Mouse (Mus musculus) frontal cortex, postnatal 14 days (tissue): Measurements from ENCODE around the gene Fam131b.

Source experiments
- DNase-seq, 2 experiments: peaks; one replicate each; pipeline ENCODE4 v3.0.0; 2022; ENCODE audit warnings: low spot score in 2 of 2

Gene Fam131b

DNA sequence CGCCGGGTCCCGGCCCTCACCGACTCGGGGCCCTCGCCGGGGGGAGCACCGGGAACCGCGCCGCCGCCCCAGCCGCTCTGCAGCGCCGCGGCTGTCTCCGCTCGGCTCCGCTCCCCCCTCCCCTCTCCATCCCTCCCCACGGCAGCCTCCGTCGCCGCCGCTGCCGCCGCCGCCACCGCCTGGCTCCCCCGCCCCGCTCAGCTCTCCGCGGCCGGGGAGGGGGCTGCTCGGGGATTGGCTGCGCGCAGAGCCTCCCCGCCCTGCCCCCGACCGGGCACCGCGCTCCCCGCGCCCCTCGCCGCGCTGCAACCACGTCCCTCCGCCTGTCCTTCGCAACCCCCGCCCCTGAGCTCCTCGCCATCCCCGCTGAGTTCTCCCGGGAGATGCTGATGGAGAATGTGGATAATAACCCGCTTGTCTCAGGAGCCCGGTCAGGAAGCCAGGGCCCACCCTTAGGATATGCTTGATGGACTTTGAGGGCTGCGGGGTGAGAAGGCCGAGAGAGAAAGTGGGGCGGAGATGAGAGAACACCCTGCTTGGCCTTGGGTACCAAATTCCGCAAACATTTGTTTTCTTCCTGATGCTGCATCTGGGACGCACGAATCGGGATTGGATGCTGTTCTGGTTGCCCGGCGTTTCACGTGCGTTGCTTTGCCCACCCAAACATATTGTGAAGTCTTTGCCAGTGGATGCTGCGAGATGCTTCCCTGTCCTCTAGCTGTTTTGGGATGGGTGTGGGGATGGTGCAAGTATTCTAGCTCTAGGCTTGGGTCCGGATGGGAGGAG is at the start of gene Fam131b:
Fam131b (minus strand) TSS at position 162 of the 786 bp plus-strand sequence.
- peak; percentile 51 to 66 for DNase-seq

DNA sequence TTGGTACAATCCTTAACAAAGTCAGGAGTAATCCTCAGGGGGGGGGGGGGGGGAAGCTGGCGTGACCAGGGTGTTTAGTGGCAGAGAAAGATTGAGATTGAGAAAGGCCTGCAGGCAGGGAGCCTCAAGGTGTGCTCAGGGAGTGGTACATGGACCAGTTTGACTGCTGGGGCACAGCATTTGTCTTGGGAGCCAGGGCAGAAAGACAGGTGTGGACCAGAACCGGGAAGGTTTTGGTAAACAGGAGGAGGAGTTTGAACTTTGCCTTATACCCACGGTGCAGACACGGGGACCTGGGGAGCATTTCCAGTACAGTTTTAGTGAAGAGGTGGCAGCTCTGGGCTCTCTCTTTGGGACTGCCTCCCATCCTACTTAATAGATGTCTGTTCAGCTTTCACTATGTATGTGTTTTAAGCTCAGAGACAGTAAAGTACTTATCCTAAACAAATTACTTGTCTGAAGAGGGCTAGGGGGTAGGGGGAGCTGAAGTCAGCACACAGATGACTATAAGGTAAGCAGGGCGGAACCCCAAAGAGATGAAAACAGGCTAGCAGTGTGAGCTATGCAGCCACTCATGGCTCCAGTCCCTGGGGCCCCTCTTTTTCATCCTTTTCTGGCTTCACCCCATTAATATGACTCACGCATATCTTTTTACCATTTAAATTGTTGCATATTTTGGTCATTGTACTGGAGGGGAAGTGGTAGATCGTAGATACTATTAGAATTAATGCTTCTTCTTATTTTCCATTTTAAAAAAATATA is 49.4 kb upstream of the Fam131b start:
- no peak for DNase-seq

GRCm38 (mm10) chr6:42372816-42373547 is 48.5 kb upstream of the Fam131b start, which contains the start of gene Epha1:
Gene Epha1, minus strand, starts transcription at chr6:42373268.
- DNase-seq: peak in 1 of 2 experiments; percentile 52

DNA sequence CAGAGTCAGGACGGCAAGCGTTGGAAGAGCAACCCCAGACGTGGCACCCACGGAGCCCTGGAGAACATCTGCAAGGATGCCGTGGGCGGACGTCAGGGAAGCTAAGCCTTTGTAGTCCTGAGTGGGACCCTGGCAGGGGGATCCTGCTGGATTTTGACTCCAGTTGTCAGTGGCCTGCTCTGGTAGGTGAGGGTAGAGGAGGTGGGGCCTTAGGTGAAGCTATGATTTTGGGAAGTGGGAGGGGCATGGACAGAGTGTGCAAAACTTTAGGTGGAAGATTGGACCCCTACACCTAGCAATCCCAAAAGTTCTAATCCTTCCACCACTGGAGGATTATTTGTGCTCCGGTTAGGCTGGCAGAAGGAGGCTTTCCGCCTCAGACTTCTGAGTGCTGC is 48.0 kb upstream of the Fam131b start:
- DNase-seq: no peak

- no peak for DNase-seq
Measured at GRCm38 (mm10) chr6:42372001-42372400, 47.6 kb upstream of the Fam131b start.

DNA sequence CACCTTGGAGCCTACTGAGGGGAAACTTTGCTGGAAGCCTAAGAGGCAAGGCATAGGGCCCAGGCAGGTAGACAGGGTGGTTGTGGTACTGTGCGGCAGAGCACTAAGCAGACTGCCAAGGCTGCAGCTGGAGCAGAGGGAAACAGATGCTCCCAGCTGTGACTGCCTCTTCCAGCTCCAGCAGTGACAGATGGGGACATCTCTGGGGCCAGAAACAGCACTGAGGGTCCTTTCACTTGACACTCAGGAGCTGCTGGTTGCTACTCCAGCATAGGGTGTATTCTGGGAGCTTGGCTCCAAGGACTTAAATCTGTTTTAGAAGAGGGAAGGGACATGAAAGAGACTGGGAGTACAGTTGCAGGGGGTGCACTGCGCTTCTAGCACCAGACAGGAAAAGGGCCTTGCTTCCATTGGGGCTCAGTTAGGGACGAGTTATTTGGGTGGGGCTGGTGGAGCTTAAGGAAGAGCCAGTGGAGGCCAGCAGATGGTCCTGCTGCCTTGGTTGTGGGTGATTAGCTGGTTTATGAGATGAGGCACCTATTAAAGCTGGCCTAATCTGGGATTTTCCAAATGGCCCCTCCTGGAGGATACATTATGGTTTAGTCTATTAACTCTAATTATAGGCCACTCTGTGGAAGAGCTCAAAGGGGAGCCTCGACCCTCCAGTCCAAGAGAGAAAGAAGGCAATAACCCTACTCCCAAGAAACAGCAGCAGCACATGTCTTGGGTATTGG is 46.4 kb upstream of the Fam131b start:
- DNase-seq: no peak

GRCm38 (mm10) chr6:42369870-42370269 is 45.4 kb upstream of the Fam131b start:
- no peak for DNase-seq

GRCm38 (mm10) chr6:42365215-42365614 is 40.8 kb upstream of the Fam131b start:
- no peak for DNase-seq

DNA sequence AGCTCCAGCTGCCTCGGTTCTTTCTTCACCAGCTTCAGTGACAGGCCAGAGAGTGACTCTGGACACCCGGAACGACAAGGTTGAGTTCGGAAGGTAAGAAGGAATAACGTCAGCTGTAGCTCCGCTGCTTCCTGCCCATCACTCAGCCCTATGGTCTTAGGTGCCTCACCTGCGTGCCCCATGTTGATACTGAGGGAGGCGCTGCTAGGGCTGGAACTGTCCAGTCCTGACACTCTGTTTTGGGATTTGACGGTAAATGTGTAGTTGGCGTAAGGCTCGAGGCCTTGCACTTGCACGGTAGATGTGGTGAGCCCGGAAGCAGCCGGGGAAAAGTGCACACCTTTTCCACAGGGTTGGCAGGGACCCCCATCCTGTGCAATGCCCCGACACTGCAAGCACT is 40.2 kb upstream of the Fam131b start:
- no peak for DNase-seq

- DNase-seq: no peak
Measured at GRCm38 (mm10) chr6:42364066-42364465, 39.6 kb upstream of the Fam131b start.

DNA sequence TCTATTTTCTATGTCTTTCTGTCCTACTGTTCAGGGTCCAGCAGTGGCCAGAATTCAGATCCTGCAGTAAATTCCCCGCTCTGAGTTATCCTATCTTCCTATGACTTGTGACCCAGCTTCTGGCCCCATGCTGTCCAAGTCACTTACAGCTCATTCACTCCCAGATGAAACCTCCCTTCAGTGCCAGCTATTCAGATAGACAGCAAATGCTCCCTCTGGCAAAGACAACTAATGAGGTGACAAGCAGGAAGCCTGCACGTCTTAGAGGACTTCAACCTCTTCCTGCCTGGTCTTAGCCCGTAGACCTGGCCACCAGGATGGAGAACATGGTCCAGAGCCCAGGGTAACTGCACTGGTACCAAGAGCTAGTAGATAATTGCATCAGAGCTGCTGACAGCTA is 38.5 kb upstream of the Fam131b start:
- no peak for DNase-seq

- DNase-seq: no peak
Measured at GRCm38 (mm10) chr6:42362497-42362896, 38.1 kb upstream of the Fam131b start.

GRCm38 (mm10) chr6:42362074-42362473 is 37.6 kb upstream of the Fam131b start:
- no peak for DNase-seq

DNA sequence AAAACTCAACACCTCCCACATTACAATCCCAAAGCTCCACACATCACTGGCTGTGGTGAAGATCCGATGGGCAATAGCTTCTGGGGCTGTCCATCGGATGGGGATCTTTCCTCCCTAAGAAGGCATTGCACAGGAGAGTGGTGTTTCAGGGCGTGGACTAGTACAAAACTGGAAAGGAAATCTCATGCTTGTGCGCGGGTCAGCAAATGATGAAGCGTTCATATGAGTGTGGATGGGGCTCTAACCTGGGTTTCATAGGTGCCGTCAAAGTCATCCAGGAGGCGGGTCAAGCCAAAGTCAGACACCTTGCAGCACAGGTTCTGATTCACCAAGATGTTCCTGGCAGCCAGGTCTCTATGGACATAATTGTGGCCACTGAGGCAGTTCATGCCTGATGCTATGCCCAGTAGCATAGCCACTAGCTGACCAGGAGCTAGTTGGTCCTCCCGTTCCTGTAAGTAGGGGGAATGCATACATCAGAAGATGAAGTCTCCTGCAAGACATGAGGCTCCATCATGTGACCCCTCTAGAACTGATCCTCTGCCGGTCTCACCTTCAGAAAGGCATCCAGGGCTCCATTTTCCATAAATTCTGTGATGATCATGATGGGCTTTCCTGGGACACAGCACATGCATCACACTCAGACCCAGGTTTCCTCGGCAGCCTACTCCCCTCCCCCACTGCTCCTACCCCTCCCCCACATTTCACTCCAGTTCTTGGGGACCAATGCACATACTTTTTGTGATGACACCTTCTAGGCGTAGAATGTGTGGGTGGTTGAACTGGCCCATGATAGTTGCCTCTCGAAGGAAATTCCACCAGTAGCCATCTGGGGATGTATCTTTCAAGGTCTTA is 36.8 kb upstream of the Fam131b start:
- DNase-seq: no peak

GRCm38 (mm10) chr6:42360231-42360840 is 35.9 kb upstream of the Fam131b start:
- DNase-seq: no peak

GRCm38 (mm10) chr6:42359364-42360147 is 35.1 kb upstream of the Fam131b start:
- no peak for DNase-seq

GRCm38 (mm10) chr6:42358901-42359300 is 34.5 kb upstream of the Fam131b start:
- DNase-seq: no peak

- DNase-seq: no peak
Measured at GRCm38 (mm10) chr6:42357901-42358300, 33.5 kb upstream of the Fam131b start.

DNA sequence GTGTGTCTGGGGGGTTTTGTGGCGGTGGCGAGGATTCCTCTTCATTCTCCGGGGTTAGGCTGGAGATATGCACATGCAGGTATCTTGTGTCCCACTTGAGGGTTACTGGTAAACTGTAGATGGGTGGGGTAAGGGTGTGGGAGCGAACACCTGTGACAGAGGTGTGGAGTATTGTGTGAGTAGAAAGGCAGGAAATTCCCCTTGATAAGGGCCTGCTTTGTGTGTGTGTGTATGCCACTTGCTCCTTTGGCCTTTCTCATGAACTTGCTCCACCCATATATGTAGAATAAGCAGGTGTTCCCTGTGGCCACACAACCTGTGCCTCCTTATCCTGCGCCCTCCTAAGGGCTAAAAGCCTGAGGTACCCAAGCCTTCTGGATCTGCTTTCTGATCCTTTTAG is 32.5 kb upstream of the Fam131b start:
- no peak for DNase-seq
